Mouse (Mus musculus) MEL (cell line): ENCODE data around the gene Pip5k1b. TPM values are rescaled to one million over a fixed set of nuclear protein-coding genes. Genes with fewer than 3 reads are reported as not detected.

Experiments used
- DNase-seq: peaks from one replicate; pipeline ENCODE4 v3.0.0; 2011; ENCODE audit warnings: low read depth, low spot score
- H3K27ac ChIP-seq: 2 replicates; pipeline ENCODE4 v1.5.1; 2012; ENCODE audit warnings: low read depth, mild to moderate bottlenecking, control low read depth, low read length, moderate library complexity; ENCODE audit not compliant: control insufficient read depth
- H3K27me3 ChIP-seq, 2 experiments: fragments of 150-350 bp in 1 of 2; sonication (generic) in 1 of 2; 2 replicates each; pipeline ENCODE4 v1.6.1; 2012; ENCODE audit warnings: low read length in 2 of 2, mild to moderate bottlenecking in 2 of 2, improper control_type of control experiment in 1 of 2, moderate library complexity in 1 of 2; ENCODE audit not compliant: insufficient read depth in 2 of 2, control insufficient read depth in 1 of 2
- H3K36me3 ChIP-seq, 2 experiments: 2 replicates each; pipeline ENCODE4 v1.6.1; 2012 to 2014; ENCODE audit warnings: low read length in 2 of 2, improper control_type of control experiment in 1 of 2, inconsistent platforms in 1 of 2, mild to moderate bottlenecking in 1 of 2; ENCODE audit not compliant: insufficient read depth in 2 of 2, control insufficient read depth in 1 of 2
- H3K4me1 ChIP-seq, 2 experiments: fragments of 150-350 bp in 1 of 2; sonication (generic) in 1 of 2; 2 replicates each; pipeline ENCODE4 v1.6.1; 2012; ENCODE audit warnings: low read length in 2 of 2, improper control_type of control experiment in 1 of 2, mild to moderate bottlenecking in 1 of 2; ENCODE audit not compliant: insufficient read depth in 2 of 2, control insufficient read depth in 1 of 2
- H3K4me3 ChIP-seq, 2 experiments: fragments of 150-350 bp in 1 of 2; sonication (generic) in 1 of 2; 2 replicates each; pipeline ENCODE4 v1.5.1; 2012; ENCODE audit warnings: low read depth in 2 of 2, low read length in 2 of 2, mild to moderate bottlenecking in 2 of 2, moderate library complexity in 2 of 2, control low read depth in 1 of 2, improper control_type of control experiment in 1 of 2; ENCODE audit not compliant: control insufficient read depth in 1 of 2, insufficient read depth in 1 of 2
- H3K79me2 ChIP-seq: 2 replicates; pipeline ENCODE4 v1.6.1; 2012; ENCODE audit warnings: mild to moderate bottlenecking, low read length, moderate library complexity; ENCODE audit not compliant: control insufficient read depth, poor library complexity, insufficient read depth
- H3K9ac ChIP-seq: 2 replicates; pipeline ENCODE4 v1.6.1; 2012; ENCODE audit warnings: low read depth, mild to moderate bottlenecking, control low read depth, low read length, moderate library complexity; ENCODE audit not compliant: control insufficient read depth, poor library complexity, severe bottlenecking
- H3K9me3 ChIP-seq: fragments of 150-350 bp; sonication (generic); replicated peaks from 2 replicates; pipeline ENCODE4 v1.6.1; 2012; ENCODE audit warnings: mild to moderate bottlenecking, low read length, improper control_type of control experiment, moderate library complexity; ENCODE audit not compliant: insufficient read depth
- BHLHE40 ChIP-seq: IDR thresholded peaks from 2 replicates; pipeline ENCODE4 v1.6.1; 2012; ENCODE audit warnings: low read depth, mild to moderate bottlenecking, inconsistent platforms, low read length, improper control_type of control experiment, borderline replicate concordance
- CHD1 ChIP-seq: IDR thresholded peaks from 2 replicates; pipeline ENCODE4 v1.6.1; 2012; ENCODE audit warnings: low read depth, mild to moderate bottlenecking, inconsistent platforms, low read length, improper control_type of control experiment
- CTCF ChIP-seq, 3 experiments: IDR thresholded peaks in 2 of 3; conservative IDR thresholded peaks in 1 of 3; 2 replicates each; pipeline ENCODE4 v1.5.1; 2011 to 2012; ENCODE audit warnings: low read length in 3 of 3, low read depth in 2 of 3, mild to moderate bottlenecking in 2 of 3, improper control_type of control experiment in 1 of 3, inconsistent platforms in 1 of 3, mixed read lengths in 1 of 3, moderate library complexity in 1 of 3; ENCODE audit not compliant: control insufficient read depth in 1 of 3, insufficient read depth in 1 of 3, poor library complexity in 1 of 3, severe bottlenecking in 1 of 3
- E2F4 ChIP-seq: IDR thresholded peaks from 2 replicates; pipeline ENCODE4 v1.6.1; 2011; ENCODE audit warnings: low read depth, low read length, improper control_type of control experiment, borderline replicate concordance
- GATA1 ChIP-seq: IDR thresholded peaks from 2 replicates; pipeline ENCODE4 v1.6.1; 2011; ENCODE audit warnings: low read depth, low read length, improper control_type of control experiment
- HCFC1 ChIP-seq: IDR thresholded peaks from 2 replicates; pipeline ENCODE4 v1.6.1; 2012; ENCODE audit warnings: low read depth, mild to moderate bottlenecking, inconsistent platforms, low read length, improper control_type of control experiment, moderate library complexity
- MAFK ChIP-seq: IDR thresholded peaks from 2 replicates; pipeline ENCODE4 v1.6.1; 2011; ENCODE audit warnings: low read depth, mild to moderate bottlenecking, low read length, improper control_type of control experiment, borderline replicate concordance
- MEF2A ChIP-seq: IDR thresholded peaks from 2 replicates; pipeline ENCODE4 v1.6.1; 2014; ENCODE audit warnings: low read depth, mild to moderate bottlenecking, inconsistent platforms, low read length, improper control_type of control experiment; ENCODE audit not compliant: poor library complexity, insufficient replicate concordance, severe bottlenecking; ENCODE audit errors: extremely low read depth
- NELFE ChIP-seq: IDR thresholded peaks from 2 replicates; pipeline ENCODE4 v1.6.1; 2011; ENCODE audit warnings: low read depth, low read length, improper control_type of control experiment
- NRF1 ChIP-seq: IDR thresholded peaks from 2 replicates; pipeline ENCODE4 v1.6.1; 2014; ENCODE audit warnings: low read depth, mild to moderate bottlenecking, inconsistent platforms, low read length, improper control_type of control experiment, moderate library complexity; ENCODE audit not compliant: poor library complexity, insufficient read depth, severe bottlenecking
- POLR2A ChIP-seq, 2 experiments: IDR thresholded peaks; 2 replicates each; pipeline ENCODE4 v1.6.1; 2011 to 2012; ENCODE audit warnings: low read length in 2 of 2, mild to moderate bottlenecking in 2 of 2, control low read depth in 1 of 2, improper control_type of control experiment in 1 of 2, low read depth in 1 of 2, moderate library complexity in 1 of 2; ENCODE audit not compliant: control insufficient read depth in 1 of 2, insufficient read depth in 1 of 2, poor library complexity in 1 of 2
- POLR2AphosphoS2 ChIP-seq: IDR thresholded peaks from 2 replicates; pipeline ENCODE4 v1.6.1; 2011; ENCODE audit warnings: low read length, improper control_type of control experiment
- TAL1 ChIP-seq: IDR thresholded peaks from 2 replicates; pipeline ENCODE4 v1.6.1; 2012; ENCODE audit warnings: mild to moderate bottlenecking, inconsistent platforms, low read length, moderate library complexity, mixed read lengths
- TBP ChIP-seq: IDR thresholded peaks from 2 replicates; pipeline ENCODE4 v1.8.0; 2011; ENCODE audit warnings: low read depth, low read length, improper control_type of control experiment
- TCF12 ChIP-seq: IDR thresholded peaks from 2 replicates; pipeline ENCODE4 v1.6.1; 2014; ENCODE audit warnings: low read depth, mild to moderate bottlenecking, inconsistent platforms, low read length, improper control_type of control experiment, moderate library complexity
- UBTF ChIP-seq: IDR thresholded peaks from 2 replicates; pipeline ENCODE4 v1.6.1; 2012; ENCODE audit warnings: low read depth, mild to moderate bottlenecking, inconsistent platforms, low read length, improper control_type of control experiment, moderate library complexity, borderline replicate concordance; ENCODE audit not compliant: insufficient read depth
- USF1 ChIP-seq: IDR thresholded peaks from 2 replicates; pipeline ENCODE4 v1.6.1; 2014; ENCODE audit warnings: low read depth, mild to moderate bottlenecking, inconsistent platforms, low read length, improper control_type of control experiment, moderate library complexity
- USF2 ChIP-seq, 2 experiments: IDR thresholded peaks; 2 replicates each; pipeline ENCODE4 v1.6.1; 2011 to 2012; ENCODE audit warnings: improper control_type of control experiment in 2 of 2, low read length in 2 of 2, borderline replicate concordance in 1 of 2, inconsistent platforms in 1 of 2, low read depth in 1 of 2, mild to moderate bottlenecking in 1 of 2; ENCODE audit not compliant: insufficient read depth in 1 of 2
- ZNF384 ChIP-seq: IDR thresholded peaks from 2 replicates; pipeline ENCODE4 v1.6.1; 2012; ENCODE audit warnings: low read depth, mild to moderate bottlenecking, inconsistent platforms, low read length, improper control_type of control experiment
- polyA plus RNA-seq, 2 experiments: library from polyadenylated mRNA; stranded (reverse) in 1 of 2; unstranded in 1 of 2; fragments of >175 nt in 1 of 2; fragments of >200 nt in 1 of 2; gene quantifications; 2 replicates each; pipeline versions ENCODE4 v1.2.1 to v1.2.4; 2012; ENCODE audit warnings: low replicate concordance in 2 of 2, low read depth in 1 of 2; ENCODE audit not compliant: insufficient read length in 2 of 2, insufficient read depth in 1 of 2, missing spikeins in 1 of 2
- total RNA-seq: library from RNA; depleted of rRNA; stranded (reverse); fragments of 300-350 nt; gene quantifications from 2 replicates; pipeline ENCODE4 v1.2.3, GENCODE M21; 2012

Pip5k1b gene
- total and polyA plus RNA-seq, 3 experiments: 3.4 to 10.0 TPM; not detected in 1

- Histone ChIP-seq H3K4me1 (no peaks in the 10 kb centered on the region; a peak in 2 of 4 replicates), H3K27me3 (no peaks in the 10 kb centered on the region), H3K27ac (no peak overlapping the region), H3K4me3 (no peak overlapping the region), H3K79me2 (no peaks in the 10 kb centered on the region; the same call in 1 of the 2 replicates), H3K9me3 (no peaks in the 10 kb centered on the region), H3K36me3 (peaks cover 0 to 6% of the 10 kb centered on the region in 2 experiments; a peak in 1 of 4 replicates)
- no peak for TF ChIP-seq TAL1
- TF ChIP-seq BHLHE40: no peak
- no peak for TF ChIP-seq CTCF (IDR thresholded peaks at IDR 0.05 in 2 of 3, conservative IDR thresholded peaks at IDR 0.05 in 1 of 3; ENCODE audit: control insufficient read depth in 1 of 3, insufficient read depth in 1 of 3, low read depth in 2 of 3, low read length in 3 of 3, poor library complexity in 1 of 3, severe bottlenecking in 1 of 3)
- no peak for TF ChIP-seq NRF1
- TF ChIP-seq USF2 (IDR thresholded peaks at IDR 0.05; ENCODE audit: borderline replicate concordance in 1 of 2, insufficient read depth in 1 of 2, low read depth in 1 of 2, low read length in 2 of 2): no peak
- TF ChIP-seq UBTF: no peak
- TF ChIP-seq MEF2A: no peak
- TF ChIP-seq GATA1: no peak
- no peak for TF ChIP-seq ZNF384
- no peak for TF ChIP-seq TCF12
- TF ChIP-seq POLR2A (IDR thresholded peaks at IDR 0.05; ENCODE audit: control insufficient read depth in 1 of 2, insufficient read depth in 1 of 2, low read depth in 1 of 2, low read length in 2 of 2, poor library complexity in 1 of 2): no peak
- TF ChIP-seq TBP: no peak
- TF ChIP-seq USF1: no peak
- no peak for TF ChIP-seq HCFC1
- TF ChIP-seq POLR2AphosphoS2: no peak
- no peak for TF ChIP-seq NELFE
- TF ChIP-seq MAFK: no peak
- no peak for TF ChIP-seq CHD1
- no peak for TF ChIP-seq E2F4
- TF ChIP-seq, all 39 proteins: peak for 0
- DNase-seq: no peak
- no peak overlapping the region for H3K9ac ChIP-seq
Measured at GRCm38 (mm10) chr19:24543386-24544350, 12.0 kb downstream of the Pip5k1b start.
